Mouse (Mus musculus): ENCODE measurements at regions not wholly inside any gene's neighbourhood (a gene's known extent, or its start where the extent isn't known, plus 50 kb on each side); places are given as distances from the start of the nearest gene placed in this dataset.

GRCm38 (mm10) chr13:71653939-71654467 lies 309.5 kb downstream of the Irx1 start:
- no peak for DNase-seq (ENCODE audit: low spot score in 2 of 2)

DNA sequence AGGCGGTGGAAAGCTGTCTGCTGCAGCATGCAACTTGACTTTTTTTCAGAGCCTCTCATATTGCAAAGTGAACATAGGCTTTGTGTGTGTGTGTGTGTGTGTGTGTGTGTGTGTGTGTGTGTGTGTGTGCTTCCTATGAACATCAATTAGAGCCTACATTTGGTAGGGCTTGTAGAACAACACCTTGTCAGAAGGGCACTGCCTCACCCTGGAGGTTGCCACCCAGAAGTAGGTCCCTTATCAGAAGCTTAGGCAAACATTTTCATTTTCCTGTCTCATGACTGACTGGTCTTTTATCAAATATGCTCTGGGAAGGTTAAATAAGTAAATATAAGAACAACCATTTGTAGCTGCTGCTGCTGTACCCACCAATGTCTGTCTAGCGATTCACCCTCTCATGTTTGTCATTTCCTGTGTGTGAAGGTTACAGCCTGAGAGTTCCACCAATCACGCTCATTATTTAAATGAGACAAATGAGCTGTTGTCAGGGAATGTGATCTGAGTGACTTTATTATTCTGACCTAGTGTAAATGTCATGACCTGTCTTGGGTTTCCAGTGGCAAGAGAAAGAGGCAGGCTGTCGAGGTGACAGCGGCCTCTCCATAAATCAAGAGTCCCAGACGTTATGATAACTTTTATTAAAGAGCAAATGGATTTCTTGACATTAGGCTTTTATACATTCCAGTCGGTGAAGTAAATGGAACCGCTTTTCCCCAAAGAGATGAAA lies 310.1 kb downstream of the Irx1 start:
- no peak for DNase-seq (ENCODE audit: low spot score in 2 of 2)

- no peak for DNase-seq (ENCODE audit: low spot score in 2 of 2)
These were observed 313.6 kb downstream of the Irx1 start for GRCm38 (mm10) chr13:71649876-71650275.

DNA sequence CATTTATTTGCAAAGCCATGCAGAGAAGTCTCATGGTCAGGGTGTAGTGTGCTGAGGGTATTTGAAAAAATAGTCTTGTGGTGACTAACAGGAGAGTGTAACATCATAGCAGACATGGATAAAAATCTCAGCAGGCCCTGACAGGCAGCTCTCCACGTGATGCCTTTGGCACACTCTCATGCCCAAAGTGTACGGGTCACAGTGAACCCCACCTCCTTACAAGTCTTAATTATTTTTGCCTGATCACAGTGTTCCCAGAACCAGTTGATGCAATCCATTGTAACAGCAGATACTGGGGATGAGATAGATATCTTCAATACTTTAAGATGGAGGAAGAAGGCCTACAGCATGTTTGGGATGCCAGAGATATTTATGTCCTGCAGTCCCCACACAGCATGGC lies 314.5 kb downstream of the Irx1 start:
- no peak for DNase-seq (ENCODE audit: low spot score in 2 of 2)

DNA sequence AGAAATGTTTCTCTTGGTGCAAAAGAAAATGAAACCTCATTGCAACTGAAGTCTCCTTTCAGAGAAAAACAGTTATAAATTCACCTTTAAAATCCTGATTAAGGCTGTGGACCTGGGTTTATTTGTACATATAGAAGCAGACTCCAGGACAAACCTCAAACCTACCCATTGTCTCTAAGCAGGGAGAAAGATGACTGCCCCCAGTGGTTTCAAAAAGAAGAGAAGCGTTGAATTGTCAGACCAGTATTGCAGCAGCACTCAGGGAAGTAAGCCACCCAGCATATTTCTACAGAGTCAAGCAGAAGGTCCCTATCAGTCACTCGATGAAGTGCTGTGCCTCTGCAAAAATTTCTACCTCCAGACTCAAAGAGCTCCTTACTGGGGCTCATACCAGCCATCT lies 332.1 kb downstream of the Irx1 start:
- no peak for DNase-seq (ENCODE audit: low spot score in 2 of 2)

DNA sequence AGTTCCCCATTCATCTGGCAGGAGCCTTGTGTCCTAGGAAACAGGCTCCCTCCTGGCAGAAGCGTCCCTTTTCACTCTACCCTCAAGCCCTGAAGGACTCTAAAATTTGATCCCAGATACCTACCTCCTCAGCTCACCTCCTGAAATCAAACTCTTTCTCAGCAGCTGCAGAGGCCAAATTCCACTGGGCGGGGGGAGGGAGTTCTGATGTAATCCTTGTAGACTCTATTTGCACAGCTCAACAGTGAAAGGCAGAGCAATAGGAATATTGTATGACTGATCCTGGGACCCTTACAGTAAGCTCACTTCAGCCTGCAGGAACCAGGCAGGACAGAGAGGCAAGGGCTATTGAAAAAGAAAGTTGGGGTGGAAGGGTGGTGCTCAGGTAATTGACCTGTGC lies 346.3 kb downstream of the Irx1 start:
- no peak for DNase-seq (ENCODE audit: low spot score in 2 of 2)

GRCm38 (mm10) chr13:71612393-71613179 lies 350.9 kb downstream of the Irx1 start:
- DNase-seq (ENCODE audit: low spot score in 2 of 2), result no peak

DNA sequence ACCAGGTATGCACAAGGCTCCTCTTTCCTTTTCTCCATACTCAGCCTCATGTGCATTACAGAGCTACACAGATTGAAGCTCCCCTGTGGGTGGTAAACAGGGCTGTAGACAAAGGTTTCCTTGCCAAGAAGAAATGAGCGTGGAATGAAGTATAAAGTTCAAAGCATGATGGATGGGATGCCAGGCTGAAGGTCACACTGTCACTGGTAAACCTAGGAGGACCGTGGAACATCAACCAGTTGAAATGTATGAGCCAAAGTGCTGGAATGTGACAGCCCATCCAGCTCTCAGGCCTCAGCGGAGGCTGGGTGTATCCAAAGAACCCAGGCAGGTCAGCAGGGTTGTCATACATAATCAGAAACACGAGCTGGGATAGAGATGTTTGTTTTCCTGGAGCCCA lies 381.0 kb downstream of the Irx1 start:
- no peak for DNase-seq (ENCODE audit: low spot score in 2 of 2)

- no peak for DNase-seq (ENCODE audit: low spot score in 2 of 2)
These were observed 397.6 kb downstream of the Irx1 start for GRCm38 (mm10) chr13:71565895-71566294.

GRCm38 (mm10) chr13:71565388-71565787 lies 398.1 kb downstream of the Irx1 start:
- no peak for DNase-seq (ENCODE audit: low spot score in 2 of 2)

DNA sequence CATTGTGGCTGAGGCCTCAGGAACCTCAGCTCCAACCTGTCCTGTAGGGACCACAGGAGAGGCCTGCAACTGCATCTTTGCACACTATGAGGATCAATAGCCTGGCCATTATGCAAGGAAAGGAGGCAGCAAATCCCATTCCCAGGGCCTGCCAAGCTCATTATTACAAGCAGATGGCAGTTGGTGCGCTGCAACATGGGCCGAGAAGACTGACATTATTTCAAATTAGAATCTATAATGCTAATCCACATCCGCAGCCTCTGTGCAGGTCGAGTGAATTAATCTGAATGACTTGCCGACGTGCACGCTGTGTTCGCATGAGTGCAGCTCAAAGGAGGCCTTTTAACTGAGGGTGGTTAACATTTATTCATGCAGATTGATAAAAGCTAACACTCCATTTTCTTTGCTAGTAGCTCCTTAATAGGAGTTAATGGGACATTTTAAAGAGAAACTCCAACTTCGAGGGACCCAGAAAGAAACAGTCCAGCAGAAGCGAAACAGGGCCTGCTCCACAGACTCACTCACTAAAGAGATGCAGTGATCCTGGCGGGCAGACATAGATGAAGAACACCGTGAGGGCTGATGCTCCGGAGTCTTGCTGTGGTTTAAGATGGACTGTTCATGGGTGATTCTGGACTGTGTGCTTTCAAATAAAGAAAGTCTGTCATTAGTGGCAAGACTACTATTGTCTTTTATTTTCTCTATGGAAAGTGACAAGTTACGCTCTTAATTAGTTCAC lies 404.9 kb downstream of the Irx1 start:
- DNase-seq (ENCODE audit: low spot score in 2 of 2), result no peak

GRCm38 (mm10) chr13:71555471-71555870 lies 408.1 kb downstream of the Irx1 start:
- DNase-seq (ENCODE audit: low spot score in 2 of 2), result no peak

- DNase-seq (ENCODE audit: low spot score in 2 of 2), result no peak
These were observed 413.4 kb downstream of the Irx1 start for GRCm38 (mm10) chr13:71550109-71550508.

DNA sequence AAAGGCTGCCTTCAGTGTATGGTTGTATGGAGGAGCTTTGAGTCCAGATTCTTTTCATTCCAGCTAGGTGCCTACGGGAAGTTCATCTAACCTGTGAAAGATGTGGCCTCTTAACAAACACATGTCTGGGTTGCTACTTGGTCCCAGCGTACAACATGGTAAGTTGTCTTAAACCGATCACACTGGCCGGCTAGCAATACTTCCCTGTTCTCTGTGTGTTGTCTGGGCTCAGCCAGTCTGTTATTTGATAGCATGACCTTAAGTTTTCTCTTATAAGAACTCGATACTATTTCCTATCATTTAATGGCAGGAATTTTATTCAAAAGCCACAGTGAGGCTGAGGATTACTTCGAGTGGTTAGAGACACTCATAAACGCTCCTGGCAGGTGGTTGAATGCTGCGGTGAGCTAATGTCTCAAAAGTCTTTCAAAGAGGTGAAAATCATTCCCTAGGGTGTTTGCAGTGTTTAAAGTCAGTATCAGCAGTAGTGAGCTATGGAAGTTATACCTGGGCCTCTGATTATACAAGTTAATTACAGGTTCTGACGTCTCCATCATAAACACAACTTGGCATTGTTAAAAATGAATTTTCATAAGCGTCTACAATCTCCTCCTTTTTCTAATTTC lies 414.2 kb downstream of the Irx1 start:
- DNase-seq (ENCODE audit: low spot score in 2 of 2), result no peak

DNA sequence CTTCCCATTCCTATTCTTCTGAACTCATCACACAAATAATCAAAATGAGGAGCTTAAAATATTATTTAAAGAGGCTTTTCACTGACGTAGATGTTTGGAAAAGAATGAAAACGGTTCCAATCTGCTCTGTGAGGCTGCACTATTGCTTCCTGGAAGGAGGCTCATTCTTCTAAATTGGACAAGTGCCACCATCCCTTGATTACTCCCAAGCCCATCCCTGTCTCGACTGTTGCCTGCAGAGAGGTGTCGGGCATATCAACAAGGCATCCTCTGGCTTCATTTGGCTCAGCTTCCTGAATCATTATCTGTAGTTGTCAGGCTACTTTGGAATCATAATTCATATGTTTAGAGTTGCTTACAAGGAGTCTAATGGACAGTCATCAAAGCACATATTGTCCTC lies 425.3 kb downstream of the Irx1 start:
- DNase-seq (ENCODE audit: low spot score in 2 of 2), result no peak

DNA sequence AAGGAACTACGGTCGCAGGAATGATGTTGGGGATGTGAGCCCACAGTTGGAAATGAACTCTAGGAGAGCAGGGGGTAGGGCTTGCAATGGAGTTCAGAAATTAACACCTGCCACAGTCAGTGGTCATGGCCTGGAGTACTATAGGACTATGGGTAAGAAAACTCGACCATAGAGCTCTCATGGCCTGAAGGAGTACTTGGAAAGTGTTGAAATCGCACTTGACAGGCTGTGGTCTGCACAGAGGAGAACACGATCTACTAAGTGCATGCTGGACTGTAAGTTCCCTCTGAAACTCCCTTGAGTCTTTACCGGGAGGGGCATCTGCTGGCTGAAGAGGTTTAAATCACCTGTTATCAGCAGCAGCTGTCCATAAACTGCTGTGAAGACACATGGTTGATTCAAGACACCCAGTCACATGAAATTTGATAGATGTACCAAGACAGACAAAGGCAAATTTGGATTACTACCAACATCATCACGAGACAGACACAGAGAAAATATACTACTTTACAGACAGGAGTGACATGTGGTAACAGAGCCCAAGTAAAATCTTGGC lies 430.6 kb downstream of the Irx1 start:
- no peak for DNase-seq (ENCODE audit: low spot score in 2 of 2)

DNA sequence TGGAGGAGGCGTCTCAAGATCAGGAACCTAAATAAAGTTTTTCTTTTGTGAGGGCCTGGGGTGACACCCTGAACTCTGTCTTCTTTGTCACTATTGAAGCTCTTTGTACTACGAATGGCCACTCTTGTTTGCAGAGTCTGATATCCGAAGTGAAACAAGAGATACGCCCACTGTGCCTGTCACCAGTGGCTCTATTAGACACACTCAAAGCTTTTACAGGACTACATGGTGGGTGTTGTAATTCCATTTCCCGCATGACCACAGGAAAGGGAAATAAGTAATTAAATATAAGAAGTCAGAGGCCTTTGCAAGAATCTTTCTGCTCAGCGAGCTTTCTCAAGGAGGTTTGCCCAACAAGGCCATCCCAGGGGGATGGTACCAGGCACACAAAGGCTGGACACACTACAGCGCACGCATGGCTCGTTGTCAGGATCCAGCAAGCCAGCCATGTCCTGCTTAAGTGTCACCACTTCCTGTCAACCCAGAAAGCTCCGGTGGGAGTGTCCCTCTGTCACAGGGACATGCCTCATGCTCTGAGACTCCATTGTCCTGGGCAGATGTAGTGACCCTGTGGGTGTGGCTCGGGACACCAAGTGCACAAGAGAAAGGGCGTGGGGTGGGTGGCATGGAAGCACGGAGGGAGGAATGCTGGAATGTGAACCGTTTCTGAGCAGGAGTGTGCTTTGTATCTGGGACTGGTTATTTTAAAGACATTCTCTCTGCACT lies 434.0 kb downstream of the Irx1 start:
- DNase-seq (ENCODE audit: low spot score in 2 of 2), result no peak

DNA sequence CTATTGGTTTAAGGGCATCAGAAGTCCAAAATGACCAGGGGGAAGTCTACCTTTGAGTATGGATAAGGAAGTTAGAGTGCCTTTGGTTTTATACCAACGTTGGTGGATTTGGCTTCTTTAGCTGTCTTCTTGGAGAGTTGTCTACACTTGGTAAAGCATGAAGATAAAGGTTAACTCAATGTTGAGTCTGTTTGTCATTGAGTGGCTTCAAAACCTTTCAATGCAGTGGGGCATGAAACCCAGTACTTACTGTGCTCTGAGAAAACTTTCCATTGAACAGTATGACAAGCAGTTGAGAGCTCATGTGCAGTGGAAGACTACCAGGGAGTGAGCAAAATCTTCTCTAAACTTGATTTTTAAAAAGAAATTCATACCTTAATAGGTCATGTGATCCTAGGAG lies 445.7 kb downstream of the Irx1 start:
- DNase-seq (ENCODE audit: low spot score in 2 of 2), result no peak

DNA sequence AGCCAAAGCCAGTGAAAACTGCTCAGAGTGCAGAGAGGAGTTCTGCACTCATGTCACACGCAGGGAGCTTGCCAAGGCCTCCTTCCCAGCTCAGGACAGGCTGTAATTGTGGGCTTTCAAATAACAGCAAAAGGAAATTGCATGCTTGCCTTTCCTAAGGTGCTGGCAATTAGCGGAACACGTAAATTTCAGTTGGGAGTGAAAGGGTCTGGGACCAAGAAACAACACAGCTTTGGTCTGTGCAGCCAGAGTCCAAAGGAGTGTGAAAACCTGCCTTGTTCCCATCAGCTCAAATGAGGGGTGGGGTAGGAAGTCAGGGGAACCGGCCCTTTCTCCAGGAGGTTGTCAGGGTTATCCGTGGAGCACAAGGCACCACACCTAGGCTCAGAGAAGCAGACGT lies 450.3 kb downstream of the Irx1 start:
- DNase-seq (ENCODE audit: low spot score in 2 of 2), result no peak

DNA sequence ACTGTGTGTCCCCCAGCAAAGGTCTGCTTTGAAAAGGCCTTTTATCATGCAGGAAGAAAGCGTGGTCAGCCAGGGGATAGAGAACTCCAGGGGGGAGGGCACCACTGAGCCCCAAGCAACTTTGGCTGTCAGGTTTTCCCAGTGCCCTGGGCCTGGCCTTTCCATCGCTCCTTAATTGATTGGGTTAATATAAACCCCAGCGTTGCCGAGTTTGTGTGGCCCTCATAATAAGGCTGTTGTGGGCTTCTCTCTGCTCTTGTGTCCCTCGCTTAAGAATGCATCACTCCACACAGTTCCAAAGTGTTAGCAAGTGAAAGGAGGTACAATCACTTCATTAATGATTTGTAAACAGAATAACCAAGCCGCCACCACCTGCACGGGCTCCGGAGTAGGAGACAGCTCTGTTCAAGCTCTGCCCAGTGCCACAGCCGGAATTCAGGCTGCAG lies 455.5 kb downstream of the Irx1 start:
- no peak for DNase-seq (ENCODE audit: low spot score in 2 of 2)

- no peak for DNase-seq (ENCODE audit: low spot score in 2 of 2)
These were observed 456.0 kb downstream of the Irx1 start for GRCm38 (mm10) chr13:71507421-71507931.
